Mouse (Mus musculus) CH12.LX (cell line): ENCODE measurements around the gene Asic2.

Experiments used
- CTCF ChIP-seq, 2 experiments: IDR thresholded peaks in 1 of 2; conservative IDR thresholded peaks in 1 of 2; 2 replicates each; pipeline ENCODE4 v1.5.1; 2011 to 2012; ENCODE audit warnings: low read depth in 2 of 2, low read length in 2 of 2, improper control_type of control experiment in 1 of 2, inconsistent platforms in 1 of 2, mild to moderate bottlenecking in 1 of 2, moderate library complexity in 1 of 2
- EP300 ChIP-seq: IDR thresholded peaks from 2 replicates; pipeline ENCODE4 v1.6.1; 2011; ENCODE audit warnings: low read length, improper control_type of control experiment
- ETS1 ChIP-seq: conservative IDR thresholded peaks from 2 replicates; pipeline ENCODE4 v1.6.1; 2012; ENCODE audit warnings: low read depth, mild to moderate bottlenecking, inconsistent platforms, low read length, improper control_type of control experiment, moderate library complexity
- MEF2A ChIP-seq: IDR thresholded peaks from 2 replicates; pipeline ENCODE4 v1.6.1; 2014; ENCODE audit warnings: low read depth, mild to moderate bottlenecking, inconsistent platforms, low read length, improper control_type of control experiment, borderline replicate concordance
- MYC ChIP-seq: IDR thresholded peaks from 2 replicates; pipeline ENCODE4 v1.6.1; 2011; ENCODE audit warnings: low read depth, mild to moderate bottlenecking, improper control_type of control experiment, low read length
- POLR2A ChIP-seq: IDR thresholded peaks from 2 replicates; pipeline ENCODE4 v1.6.1; 2011; ENCODE audit warnings: low read depth, mild to moderate bottlenecking, improper control_type of control experiment, low read length
- POLR2AphosphoS2 ChIP-seq: IDR thresholded peaks from 2 replicates; pipeline ENCODE4 v1.6.1; 2011; ENCODE audit warnings: low read depth, low read length, improper control_type of control experiment
- SIN3A ChIP-seq: IDR thresholded peaks from 2 replicates; pipeline ENCODE4 v1.6.1; 2012; ENCODE audit warnings: low read length, improper control_type of control experiment, inconsistent platforms
- USF2 ChIP-seq: conservative IDR thresholded peaks from 2 replicates; pipeline ENCODE4 v1.6.1; 2011; ENCODE audit warnings: low read depth, low read length, improper control_type of control experiment
- ZC3H11A ChIP-seq: IDR thresholded peaks from 2 replicates; pipeline ENCODE4 v1.6.1; 2012; ENCODE audit warnings: low read depth, mild to moderate bottlenecking, inconsistent platforms, low read length, improper control_type of control experiment
- ZKSCAN1 ChIP-seq: IDR thresholded peaks from 2 replicates; pipeline ENCODE4 v1.6.1; 2012; ENCODE audit warnings: low read depth, inconsistent platforms, low read length, improper control_type of control experiment, borderline replicate concordance
- ZNF384 ChIP-seq: IDR thresholded peaks from 2 replicates; pipeline ENCODE4 v1.6.1; 2012; ENCODE audit warnings: low read depth, low read length, improper control_type of control experiment, inconsistent platforms

- TF ChIP-seq SIN3A: no peak
- no peak for TF ChIP-seq CTCF (conservative IDR thresholded peaks at IDR 0.05 in 1 of 2, IDR thresholded peaks at IDR 0.05 in 1 of 2; ENCODE audit: low read depth in 2 of 2, low read length in 2 of 2)
- TF ChIP-seq ZNF384: no peak
- no peak for TF ChIP-seq POLR2A
- no peak for TF ChIP-seq ZKSCAN1
- no peak for TF ChIP-seq USF2
- TF ChIP-seq EP300: no peak
- TF ChIP-seq MYC: no peak
- TF ChIP-seq MEF2A: no peak
- no peak for TF ChIP-seq ETS1
- TF ChIP-seq ZC3H11A: no peak
- TF ChIP-seq POLR2AphosphoS2: no peak
Observed at GRCm38 (mm10) chr11:81270518-81270917, 697.7 kb downstream of the Asic2 start.
